Mouse (Mus musculus): ENCODE measurements at regions not wholly inside any gene's neighbourhood (a gene's known extent, or its start where the extent isn't known, plus 50 kb on each side); places are given as distances from the start of the nearest gene placed in this dataset.
A peak's percentile ranks its signal among the peaks of the same experiment; 100 is the strongest.

GRCm38 (mm10) chr8:92190261-92191025 lies 167.0 kb upstream of the Irx5 start:
- Histone ChIP-seq H3K4me1 (no peaks in the 10 kb centered on the region), H3K27me3 (no peaks in the 10 kb centered on the region), H3K27ac (no peak overlapping the region), H3K9ac (no peak overlapping the region), H3K4me3 (no peak overlapping the region), H3K4me2 (replicated peaks) (no peak overlapping the region), H3K36me3 (no peaks in the 10 kb centered on the region), H3K9me3 (replicated peaks) (peaks cover 8% of the 10 kb centered on the region; the same call in 1 of the 2 replicates)
- no peak for ATAC-seq (ENCODE audit: low FRiP score)
- 83% methylated on average over 16 of the region's 16 CpGs for WGBS

DNA sequence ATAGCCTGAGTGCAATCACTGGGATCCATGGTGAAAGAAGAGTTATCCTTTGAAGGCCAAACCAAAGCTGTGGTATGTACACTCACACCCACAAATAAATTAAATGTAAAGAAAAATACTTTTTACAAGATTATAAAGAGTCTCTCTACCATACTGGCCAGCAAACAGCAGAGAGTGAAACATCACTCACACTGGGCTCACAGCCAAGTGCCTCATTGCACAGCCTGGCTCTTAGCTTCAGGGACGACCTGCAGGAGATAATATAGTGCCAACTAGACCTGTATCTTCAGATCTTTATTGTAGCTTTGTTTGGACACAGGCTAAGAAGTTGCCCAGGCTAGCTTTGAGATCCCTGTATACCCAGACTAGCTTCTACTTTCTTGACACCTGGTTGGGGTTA lies 174.1 kb upstream of the Irx5 start:
- Histone ChIP-seq H3K9ac (no peak overlapping the region), H3K36me3 (no peaks in the 10 kb centered on the region), H3K27ac (no peak overlapping the region), H3K4me3 (no peak overlapping the region), H3K27me3 (no peaks in the 10 kb centered on the region), H3K4me2 (replicated peaks) (no peak overlapping the region), H3K4me1 (no peaks in the 10 kb centered on the region), H3K9me3 (replicated peaks) (peaks cover 5% of the 10 kb centered on the region; the same call in 1 of the 2 replicates)
- 52% methylated on average over 1 of the region's 1 CpGs for WGBS
- ATAC-seq (ENCODE audit: low FRiP score), result no peak

GRCm38 (mm10) chr8:92180651-92181050 lies 176.8 kb upstream of the Irx5 start:
- H3K4me1 ChIP-seq, result no peaks in the 10 kb centered on the region
- H3K36me3 ChIP-seq, result no peaks in the 10 kb centered on the region
- H3K4me3 ChIP-seq, result no peak overlapping the region
- 93% methylated on average over 4 of the region's 4 CpGs for WGBS
- H3K4me2 ChIP-seq (replicated peaks), result no peak overlapping the region
- no peaks in the 10 kb centered on the region for H3K9me3 ChIP-seq (replicated peaks)
- H3K27me3 ChIP-seq, result no peaks in the 10 kb centered on the region
- H3K9ac ChIP-seq, result no peak overlapping the region
- no peak overlapping the region for H3K27ac ChIP-seq
- ATAC-seq (ENCODE audit: low FRiP score), result no peak

GRCm38 (mm10) chr8:92179327-92179726 lies 178.1 kb upstream of the Irx5 start:
- Histone ChIP-seq H3K4me2 (replicated peaks) (no peak overlapping the region), H3K4me3 (no peak overlapping the region), H3K9me3 (replicated peaks) (no peaks in the 10 kb centered on the region), H3K4me1 (no peaks in the 10 kb centered on the region), H3K9ac (no peak overlapping the region), H3K27me3 (no peaks in the 10 kb centered on the region), H3K27ac (no peak overlapping the region), H3K36me3 (no peaks in the 10 kb centered on the region)
- no peak for ATAC-seq (ENCODE audit: low FRiP score)
- WGBS, result 57% methylated on average over 2 of the region's 2 CpGs

GRCm38 (mm10) chr8:92176101-92176500 lies 181.3 kb upstream of the Irx5 start:
- Histone ChIP-seq H3K4me3 (no peak overlapping the region), H3K9me3 (replicated peaks) (no peaks in the 10 kb centered on the region), H3K27ac (no peak overlapping the region), H3K36me3 (no peaks in the 10 kb centered on the region), H3K4me1 (peaks cover 6% of the 10 kb centered on the region), H3K4me2 (replicated peaks) (no peak overlapping the region), H3K9ac (no peak overlapping the region), H3K27me3 (no peaks in the 10 kb centered on the region)
- ATAC-seq (ENCODE audit: low FRiP score), result no peak
- 74% methylated on average over 5 of the region's 5 CpGs for WGBS

DNA sequence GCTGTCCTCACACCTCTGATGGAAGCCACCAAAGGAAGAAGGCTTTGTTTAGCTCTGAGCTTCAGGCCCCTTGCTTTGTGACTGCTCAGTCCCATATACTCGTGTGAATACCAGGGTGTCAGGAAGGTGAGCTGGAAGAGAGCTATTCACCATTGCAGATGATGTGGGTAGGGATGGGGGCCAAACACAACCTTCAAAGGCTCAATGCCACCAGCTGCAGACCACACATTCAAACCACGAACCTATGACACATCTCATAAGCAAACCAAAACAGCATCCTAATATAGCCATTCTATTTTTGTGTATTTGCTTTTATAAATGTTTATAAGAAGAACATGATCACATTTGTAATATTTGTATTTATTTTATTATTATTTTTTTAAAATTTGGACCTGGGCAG lies 183.3 kb upstream of the Irx5 start:
- H3K4me1 ChIP-seq, result peaks cover 6% of the 10 kb centered on the region
- H3K4me3 ChIP-seq, result no peak overlapping the region
- H3K9me3 ChIP-seq (replicated peaks), result no peaks in the 10 kb centered on the region
- no peaks in the 10 kb centered on the region for H3K27me3 ChIP-seq
- no peak overlapping the region for H3K4me2 ChIP-seq (replicated peaks)
- no peak for ATAC-seq (ENCODE audit: low FRiP score)
- H3K27ac ChIP-seq, result no peak overlapping the region
- H3K36me3 ChIP-seq, result no peaks in the 10 kb centered on the region
- no peak overlapping the region for H3K9ac ChIP-seq
- 83% methylated on average over 2 of the region's 2 CpGs for WGBS

GRCm38 (mm10) chr8:92171578-92171977 lies 185.8 kb upstream of the Irx5 start:
- Histone ChIP-seq H3K4me1 (peaks cover 14% of the 10 kb centered on the region), H3K27ac (no peak overlapping the region), H3K36me3 (no peaks in the 10 kb centered on the region), H3K4me3 (no peak overlapping the region), H3K4me2 (replicated peaks) (no peak overlapping the region), H3K9me3 (replicated peaks) (no peaks in the 10 kb centered on the region), H3K27me3 (no peaks in the 10 kb centered on the region), H3K9ac (no peak overlapping the region)
- 71% methylated on average over 2 of the region's 2 CpGs for WGBS
- no peak for ATAC-seq (ENCODE audit: low FRiP score)

GRCm38 (mm10) chr8:92167340-92167783 lies 190.1 kb upstream of the Irx5 start:
- H3K9ac ChIP-seq, result 0 out of 2 replicates have a peak overlapping the region, but pooled peaks have one; percentile 19
- no peaks in the 10 kb centered on the region for H3K27me3 ChIP-seq
- H3K36me3 ChIP-seq, result no peaks in the 10 kb centered on the region
- 36% methylated on average over 4 of the region's 4 CpGs for WGBS
- H3K27ac ChIP-seq, result no peak overlapping the region
- H3K4me1 ChIP-seq, result peaks cover 8% of the 10 kb centered on the region
- H3K4me2 ChIP-seq (replicated peaks), result no peak overlapping the region
- no peaks in the 10 kb centered on the region for H3K9me3 ChIP-seq (replicated peaks)
- H3K4me3 ChIP-seq, result no peak overlapping the region
- no peak for ATAC-seq (ENCODE audit: low FRiP score)

GRCm38 (mm10) chr8:92165306-92165705 lies 192.1 kb upstream of the Irx5 start:
- ATAC-seq (ENCODE audit: low FRiP score), result no peak
- Histone ChIP-seq H3K9me3 (replicated peaks) (no peaks in the 10 kb centered on the region), H3K36me3 (no peaks in the 10 kb centered on the region), H3K27me3 (no peaks in the 10 kb centered on the region), H3K4me3 (no peak overlapping the region), H3K27ac (no peak overlapping the region), H3K4me2 (replicated peaks) (no peak overlapping the region), H3K9ac (no peak overlapping the region), H3K4me1 (peaks cover 8% of the 10 kb centered on the region)
- 82% methylated on average over 6 of the region's 6 CpGs for WGBS

DNA sequence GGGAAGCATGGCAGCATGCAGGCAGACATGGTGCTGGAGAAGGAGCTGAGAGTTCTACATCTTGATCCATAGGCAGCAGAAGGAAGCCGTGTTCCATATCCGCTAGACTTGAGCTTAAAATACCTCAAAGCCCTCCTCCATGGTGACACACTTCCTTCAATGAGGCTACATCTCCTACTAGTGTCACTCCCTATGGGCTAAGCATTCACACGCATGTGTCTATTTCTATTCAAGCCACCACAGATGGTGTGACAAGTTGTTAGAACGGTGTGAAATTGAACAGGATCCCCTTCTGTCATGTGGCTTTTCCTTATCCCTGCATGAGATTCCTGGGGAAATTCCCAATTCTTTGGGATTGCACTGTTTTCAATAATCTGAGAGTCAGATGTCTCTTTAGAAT lies 192.9 kb upstream of the Irx5 start:
- Histone ChIP-seq H3K27ac (no peak overlapping the region), H3K27me3 (no peaks in the 10 kb centered on the region), H3K4me3 (no peak overlapping the region), H3K4me1 (peaks cover 8% of the 10 kb centered on the region), H3K9ac (no peak overlapping the region), H3K4me2 (replicated peaks) (no peak overlapping the region), H3K36me3 (no peaks in the 10 kb centered on the region), H3K9me3 (replicated peaks) (no peaks in the 10 kb centered on the region)
- ATAC-seq (ENCODE audit: low FRiP score), result no peak
- 94% methylated on average over 4 of the region's 4 CpGs for WGBS

DNA sequence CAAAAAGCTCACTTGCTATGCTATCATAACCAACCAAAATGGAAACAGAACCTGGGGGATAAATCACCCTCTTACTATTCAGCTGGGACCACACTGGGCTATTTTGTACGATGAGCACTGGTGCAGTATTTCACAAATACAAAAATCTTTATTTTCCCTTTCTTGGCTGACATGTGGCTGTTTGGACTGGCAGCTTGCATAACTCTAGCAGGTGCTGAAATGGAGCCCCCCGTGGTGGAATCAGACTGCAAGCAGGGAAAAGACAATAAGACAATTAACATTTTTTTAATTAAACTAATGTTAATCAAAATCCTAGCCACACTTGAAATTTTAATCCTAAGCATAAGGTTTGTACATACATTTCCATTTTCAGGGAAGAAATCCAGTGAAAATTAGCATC lies 196.4 kb upstream of the Irx5 start:
- Histone ChIP-seq H3K27ac (no peak overlapping the region), H3K9me3 (replicated peaks) (no peaks in the 10 kb centered on the region), H3K36me3 (no peaks in the 10 kb centered on the region), H3K27me3 (no peaks in the 10 kb centered on the region), H3K4me2 (replicated peaks) (no peak overlapping the region), H3K4me1 (no peaks in the 10 kb centered on the region), H3K9ac (no peak overlapping the region), H3K4me3 (no peak overlapping the region)
- 58% methylated on average over 2 of the region's 2 CpGs for WGBS
- ATAC-seq (ENCODE audit: low FRiP score), result no peak

DNA sequence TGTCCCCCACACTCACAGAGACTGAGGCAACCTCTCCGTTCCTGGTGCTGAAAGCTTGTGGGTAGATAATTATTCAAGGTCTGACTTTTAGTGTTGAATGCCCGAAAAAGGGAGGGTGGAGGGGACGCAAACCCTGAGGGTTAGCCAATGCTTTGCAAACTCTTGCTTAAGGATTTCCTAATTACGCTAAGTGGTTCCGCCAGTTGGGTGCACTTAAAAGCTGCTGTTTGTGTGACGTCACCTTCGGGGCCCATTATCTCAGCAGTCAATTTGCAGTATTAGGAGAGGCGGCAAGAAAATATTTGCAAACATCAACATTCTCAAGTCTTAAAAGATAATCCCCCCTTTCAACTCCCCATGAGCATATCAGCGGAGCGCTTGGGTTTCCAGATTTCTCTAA lies 199.2 kb upstream of the Irx5 start:
- Histone ChIP-seq H3K27ac (no peak overlapping the region), H3K4me2 (replicated peaks) (no peak overlapping the region), H3K27me3 (peaks cover 4% of the 10 kb centered on the region; the same call in 1 of the 2 replicates), H3K4me1 (no peaks in the 10 kb centered on the region), H3K36me3 (no peaks in the 10 kb centered on the region), H3K9me3 (replicated peaks) (no peaks in the 10 kb centered on the region), H3K9ac (no peak overlapping the region), H3K4me3 (no peak overlapping the region)
- WGBS, result 51% methylated on average over 10 of the region's 10 CpGs
- ATAC-seq (ENCODE audit: low FRiP score), result no peak

GRCm38 (mm10) chr8:92152478-92152877 lies 204.9 kb upstream of the Irx5 start:
- no peak for ATAC-seq (ENCODE audit: low FRiP score)
- Histone ChIP-seq H3K27ac (no peak overlapping the region), H3K9ac (no peak overlapping the region), H3K27me3 (peaks cover 4% of the 10 kb centered on the region; the same call in 1 of the 2 replicates), H3K4me2 (replicated peaks) (no peak overlapping the region), H3K4me1 (peaks cover 4% of the 10 kb centered on the region; the same call in 1 of the 2 replicates), H3K9me3 (replicated peaks) (no peaks in the 10 kb centered on the region), H3K36me3 (no peaks in the 10 kb centered on the region), H3K4me3 (no peak overlapping the region)
- WGBS, result 76% methylated on average over 5 of the region's 5 CpGs

All from hindbrain, embryonic 12.5 days (tissue).